Mouse (Mus musculus) gastrocnemius, postnatal 25 days (tissue): ENCODE results near the gene Rfc2. TPM values are rescaled to one million over a fixed set of nuclear protein-coding genes. Genes with fewer than 3 reads are reported as not detected.

Experiments
- DNase-seq: peaks from one replicate; pipeline ENCODE4 v3.0.0; 2022
- long read RNA-seq, 2 experiments: library from polyadenylated mRNA; stranded (forward); transcript quantifications; one replicate each; pipeline ENCODE4 v2.0.0; 2021
- total RNA-seq, 2 experiments: library from RNA; stranded (reverse); gene quantifications; 1 replicate in 1 of 2; 2 replicates in 1 of 2; pipeline ENCODE4 v1.2.3; 2021

Gene Rfc2
- total RNA-seq: 10 to 100 TPM; 13.9 to 14.1 TPM
- long read RNA-seq, experiment 1, full-length matches to known transcripts: 22 of 23 reads
- long read RNA-seq, experiment 1, partial matches to known transcripts: 0 of 23 reads
- long read RNA-seq, experiment 1, other reads (novel, unspliced or antisense): 1 of 23 reads
- long read RNA-seq, experiment 2, full-length matches to known transcripts: 20 of 24 reads
- long read RNA-seq, experiment 2, partial matches to known transcripts: 1 of 24 reads
- long read RNA-seq, experiment 2, other reads (novel, unspliced or antisense): 3 of 24 reads

GRCm38 (mm10) chr5:134581146-134581545 lies at the start of gene Rfc2:
Gene Rfc2 (plus strand): TSS chr5:134581366.
- no peak for DNase-seq

- DNase-seq: no peak
Observed at GRCm38 (mm10) chr5:134531585-134531984, 49.6 kb upstream of the Rfc2 start.

DNA sequence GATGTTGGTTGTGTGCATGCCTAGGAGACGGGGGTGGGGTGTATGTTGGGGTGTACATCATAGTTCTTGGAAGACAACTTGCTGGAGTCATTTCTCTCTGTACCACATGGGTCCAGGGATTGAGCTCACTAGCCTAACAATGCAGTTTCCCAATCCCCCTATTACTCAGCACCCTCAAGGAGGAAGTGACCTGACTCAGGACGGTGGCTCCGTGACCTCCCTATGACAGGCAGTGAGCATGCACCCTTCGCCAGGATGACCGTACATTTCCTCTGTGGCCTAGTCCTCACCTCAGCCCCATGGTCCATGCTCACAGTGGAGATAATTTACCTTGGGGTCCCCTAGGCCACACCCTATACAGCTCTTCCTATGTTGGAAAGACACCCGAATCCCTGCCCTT lies 48.7 kb upstream of the Rfc2 start:
- DNase-seq: no peak

GRCm38 (mm10) chr5:134536036-134536435 lies 45.1 kb upstream of the Rfc2 start:
- no peak for DNase-seq

- DNase-seq: peak; percentile 82
Observed at GRCm38 (mm10) chr5:134539891-134540290, 41.3 kb upstream of the Rfc2 start.

DNA sequence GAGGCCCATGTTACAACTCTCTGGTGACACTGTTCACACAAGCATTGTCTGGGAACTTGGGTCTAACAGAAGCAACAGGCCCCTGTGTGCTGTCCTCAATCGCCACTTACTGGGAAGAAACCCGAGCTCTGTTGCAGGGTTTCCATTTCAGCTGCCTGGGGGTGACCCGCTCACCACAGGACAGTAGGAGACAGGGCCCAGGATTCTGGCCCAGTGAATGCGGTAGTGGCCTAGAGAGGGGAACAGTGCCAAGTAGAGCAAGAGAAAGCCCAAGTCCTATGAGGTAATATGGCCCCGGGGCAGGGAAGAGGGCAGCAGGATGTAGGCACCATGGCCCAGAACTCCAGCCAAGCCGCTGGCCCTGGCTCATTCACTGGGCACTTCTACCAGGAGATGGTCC lies 40.3 kb upstream of the Rfc2 start:
- peak; percentile 58 for DNase-seq

DNA sequence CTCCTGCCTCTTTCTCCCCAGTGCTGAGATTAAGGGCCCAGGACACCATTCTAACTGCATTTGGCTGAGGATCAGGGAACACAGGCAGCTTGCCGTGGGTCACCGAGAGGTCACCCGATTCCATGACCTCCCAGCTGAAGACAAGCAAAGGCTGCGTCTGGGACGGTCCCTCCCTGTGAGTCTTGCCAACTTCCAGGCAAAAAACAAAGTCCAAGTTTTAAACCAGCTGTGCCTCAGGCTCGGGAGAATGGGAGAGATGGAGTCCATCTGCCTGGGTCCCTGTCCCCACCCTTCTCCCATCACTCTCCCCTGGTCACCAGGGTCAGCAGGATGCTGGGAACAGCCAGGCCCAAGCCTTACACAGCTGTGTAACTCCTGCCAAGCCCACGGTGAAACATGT lies 39.5 kb upstream of the Rfc2 start:
- DNase-seq: peak; percentile 86

DNA sequence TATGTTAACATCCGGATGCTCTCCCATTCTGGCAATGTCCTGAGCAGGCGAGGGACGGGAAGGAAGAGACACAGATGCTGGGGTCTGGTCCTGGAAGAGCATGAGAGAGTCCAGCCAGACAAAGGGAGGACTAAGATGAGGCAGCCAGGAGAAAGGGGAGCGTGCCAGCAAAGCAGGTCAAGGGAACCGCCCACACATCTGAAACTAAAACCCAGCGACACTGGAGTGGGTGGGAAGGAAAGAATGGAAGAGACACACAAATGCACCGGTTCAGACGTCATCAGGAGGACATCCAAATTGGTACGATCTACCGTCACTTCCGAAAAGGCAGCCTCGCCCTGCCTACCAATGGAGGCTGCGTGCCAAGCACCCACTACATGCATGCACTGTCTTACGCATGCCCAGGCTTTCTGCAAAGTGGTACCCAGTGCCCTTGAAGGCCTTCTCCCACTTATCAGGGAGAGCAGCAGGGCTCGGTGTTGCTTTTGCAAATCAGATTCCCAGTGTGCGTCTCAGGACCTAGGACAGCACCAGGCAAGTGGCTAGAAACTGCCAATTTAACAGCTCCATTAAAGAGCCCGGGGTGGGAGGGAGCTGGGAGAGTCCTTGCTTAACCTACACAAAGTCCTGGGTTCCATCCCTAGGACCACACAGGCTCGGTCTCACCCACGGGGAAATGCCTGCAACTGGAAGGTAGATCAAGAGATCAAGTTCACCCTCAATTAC lies 36.5 kb upstream of the Rfc2 start:
- peak; percentile 32 for DNase-seq

DNA sequence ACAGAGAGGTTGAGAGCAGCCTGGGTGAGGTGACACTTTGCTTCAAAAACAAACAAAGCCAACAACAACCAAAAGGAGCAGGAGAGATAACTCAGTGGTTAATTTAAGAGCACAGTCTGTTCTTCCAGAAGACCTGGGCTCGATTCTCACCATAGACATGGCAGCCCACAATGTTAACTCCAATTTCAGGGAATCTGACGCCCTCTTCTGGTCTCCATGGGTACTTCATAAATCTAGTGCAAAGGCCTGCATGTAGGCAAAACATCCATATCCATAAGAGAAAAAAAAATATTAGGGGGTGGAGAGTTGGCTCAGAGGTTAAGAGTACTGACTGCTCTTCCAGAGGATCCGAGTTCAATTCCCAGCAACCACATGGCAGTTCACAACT lies 35.9 kb upstream of the Rfc2 start:
- DNase-seq: no peak

DNA sequence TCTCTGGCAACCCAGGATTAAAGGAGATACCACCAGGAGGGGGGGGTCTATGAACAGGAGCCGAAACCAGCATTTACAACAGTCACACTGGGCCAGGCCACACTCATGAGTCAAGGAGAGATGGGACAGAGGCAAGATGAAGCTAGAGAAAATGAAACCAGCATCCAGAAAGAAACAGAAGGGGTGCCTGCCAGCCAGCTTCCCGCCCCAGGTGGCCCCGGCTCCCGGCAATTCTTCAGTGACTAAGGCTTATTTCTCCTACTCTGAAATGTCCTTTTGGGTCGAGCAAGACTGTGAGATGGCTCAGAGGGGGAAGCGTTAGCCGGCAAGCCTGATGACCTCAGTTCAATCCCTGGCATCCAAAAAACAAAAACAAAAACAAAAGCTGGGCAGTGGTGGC lies 34.4 kb upstream of the Rfc2 start:
- DNase-seq: no peak

DNA sequence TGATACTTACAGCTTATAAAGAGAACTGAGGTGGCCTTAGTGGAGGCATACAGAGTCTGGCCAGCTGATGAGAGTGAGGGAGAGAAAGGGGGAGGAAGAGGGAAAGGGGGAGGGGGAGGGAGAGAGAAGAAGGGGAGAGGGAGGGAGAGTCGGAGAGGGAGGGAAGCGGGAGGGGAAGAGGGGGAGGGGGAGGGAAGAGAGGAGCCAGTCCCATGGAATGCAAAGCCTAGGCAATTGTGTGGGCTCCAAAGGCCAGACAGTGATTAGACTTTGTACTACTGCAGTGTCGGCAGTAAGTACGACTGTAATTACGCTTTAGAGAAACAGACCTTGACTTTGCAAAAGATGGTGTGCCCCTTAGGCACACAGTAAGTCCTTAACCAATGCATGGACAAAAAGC lies 32.9 kb upstream of the Rfc2 start:
- DNase-seq: no peak

GRCm38 (mm10) chr5:134549640-134550168 lies 31.5 kb upstream of the Rfc2 start:
- DNase-seq: no peak

- no peak for DNase-seq
Observed at GRCm38 (mm10) chr5:134550836-134551232, 30.3 kb upstream of the Rfc2 start.

- peak; percentile 42 for DNase-seq
Observed at GRCm38 (mm10) chr5:134551233-134552109, 29.7 kb upstream of the Rfc2 start.

GRCm38 (mm10) chr5:134552110-134552972 lies 28.8 kb upstream of the Rfc2 start, which contains the start of gene Clip2:
Gene Clip2 (minus strand): TSS chr5:134552434.
- peak; percentile 98 for DNase-seq

- DNase-seq: no peak
Observed at GRCm38 (mm10) chr5:134553951-134554546, 27.1 kb upstream of the Rfc2 start.

DNA sequence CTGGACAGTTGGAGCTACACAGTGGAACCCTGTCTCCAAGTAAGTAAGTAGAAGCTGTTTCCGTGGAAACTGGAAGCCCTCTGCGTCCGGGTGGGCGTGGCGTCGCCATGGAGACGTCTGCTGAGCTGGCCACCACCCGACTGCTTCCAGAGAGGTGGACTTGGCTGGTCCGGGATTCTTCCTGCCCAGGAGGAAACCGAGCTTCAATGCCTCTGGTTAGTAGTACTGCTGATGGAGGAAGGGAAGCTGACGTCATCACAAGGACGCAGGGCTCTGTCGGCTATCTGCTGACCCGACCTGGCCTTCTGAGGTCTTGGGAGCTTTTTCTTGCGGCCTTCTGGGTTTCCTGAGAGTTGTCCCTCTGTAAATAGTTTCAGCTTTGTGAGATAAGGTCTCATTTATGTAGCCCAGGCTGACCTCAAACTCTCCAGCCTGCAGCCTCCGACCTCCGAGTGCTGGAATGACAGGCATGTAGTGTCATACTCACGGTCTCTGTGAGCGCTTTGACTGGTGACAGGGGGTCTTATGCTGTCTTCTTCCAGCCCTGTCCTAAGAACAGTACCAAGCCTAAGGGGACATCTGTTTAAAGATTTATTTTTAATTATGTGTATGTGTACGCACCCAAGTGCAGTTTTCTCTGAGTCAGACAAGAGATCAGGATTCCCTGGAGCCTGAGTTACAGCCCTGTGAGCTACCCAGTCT lies 25.6 kb upstream of the Rfc2 start:
- peak; percentile 77 for DNase-seq

- no peak for DNase-seq
Observed at GRCm38 (mm10) chr5:134560071-134560449, 21.1 kb upstream of the Rfc2 start, which contains the start of gene Syna. Gene Syna (minus strand): TSS chr5:134560171.

GRCm38 (mm10) chr5:134560450-134561171 lies 20.6 kb upstream of the Rfc2 start:
- no peak for DNase-seq

DNA sequence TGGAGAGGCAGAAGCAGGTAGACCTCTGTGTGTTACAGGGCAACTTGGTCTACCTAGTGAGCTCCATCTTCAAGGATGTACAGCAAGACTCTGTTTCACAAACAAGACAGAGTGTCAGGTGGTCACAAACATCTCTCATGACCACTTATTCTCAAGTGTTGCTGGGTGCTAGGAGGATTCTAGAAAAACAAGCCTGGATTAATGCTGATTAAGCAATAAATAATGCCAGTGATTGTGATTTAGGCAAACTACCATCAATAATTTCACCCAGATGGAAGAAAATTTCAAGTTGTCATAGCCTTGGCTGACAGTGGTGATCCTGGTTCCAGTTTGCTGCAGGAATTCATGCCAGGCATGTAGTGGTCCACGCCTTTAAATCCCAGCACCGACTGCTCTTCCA lies 16.9 kb upstream of the Rfc2 start:
- DNase-seq: no peak
